Mouse (Mus musculus): ENCODE results near the gene Zfp94.

DNA sequence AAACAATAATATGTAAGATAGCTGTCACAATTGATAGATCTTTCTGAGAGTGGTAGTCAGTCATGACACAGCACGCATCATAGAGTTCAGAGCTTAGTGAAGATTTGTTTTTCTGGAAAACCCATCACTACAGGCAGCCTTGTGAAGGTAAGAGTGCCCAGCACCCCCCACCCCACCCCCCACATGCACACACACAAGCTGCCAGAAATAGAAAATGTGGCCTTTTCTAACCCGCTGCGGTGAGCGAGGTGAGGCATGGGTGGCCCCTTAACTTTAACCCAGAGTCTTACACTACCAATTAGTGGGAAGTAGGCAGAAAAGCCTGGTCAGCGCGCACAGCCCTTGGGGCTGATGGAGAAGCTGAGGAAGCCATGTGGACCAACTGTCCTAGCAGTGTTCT is 45.3 kb downstream of the Zfp94 start:
- TF ChIP-seq CTCF (IDR thresholded peaks at IDR 0.05; ENCODE audit: low read depth), result no peak
- TF ChIP-seq EP300 (IDR thresholded peaks at IDR 0.05; ENCODE audit: low read depth), result no peak

Measured in liver, postnatal 0 days (tissue).